Mouse (Mus musculus): ENCODE results near the gene Rap1gap.

Rap1gap gene

GRCm38 (mm10) chr4:137778397-137779184, 114.1 kb downstream of the Rap1gap start:
- no peak for DNase-seq
